Mouse (Mus musculus) midbrain, embryonic 13.5 days (tissue): Measurements from ENCODE around the gene Tlr8. TPM values are rescaled to one million over a fixed set of nuclear protein-coding genes. Genes with fewer than 3 reads are reported as not detected.

Source experiments
- ATAC-seq: fragments of 200-750 bp; cut with Nextera tagmentation; 2 replicates; pipeline ENCODE4 v1.8.0; 2017; ENCODE audit warnings: mild to moderate bottlenecking, moderate TSS enrichment, moderate library complexity
- H3K27ac ChIP-seq: fragments of 300-500 bp; sonication (generic); 2 replicates; pipeline ENCODE4 v1.5.1; 2015; ENCODE audit warnings: inconsistent platforms, mild to moderate bottlenecking, moderate library complexity
- H3K27me3 ChIP-seq: fragments of 300-500 bp; sonication (generic); 2 replicates; pipeline ENCODE4 v1.6.1; 2015; ENCODE audit warnings: mild to moderate bottlenecking, inconsistent platforms
- H3K36me3 ChIP-seq: fragments of 300-500 bp; sonication (generic); 2 replicates; pipeline ENCODE4 v1.6.1; 2015; ENCODE audit warnings: mild to moderate bottlenecking, inconsistent platforms
- H3K4me1 ChIP-seq: fragments of 300-500 bp; sonication (generic); replicated peaks from 2 replicates; pipeline ENCODE4 v1.6.1; 2015; ENCODE audit warnings: inconsistent platforms
- H3K4me2 ChIP-seq: fragments of 300-500 bp; sonication (generic); replicated peaks from 2 replicates; pipeline ENCODE4 v1.6.1; 2015; ENCODE audit warnings: moderate library complexity, mild to moderate bottlenecking, inconsistent platforms
- H3K4me3 ChIP-seq: fragments of 300-500 bp; sonication (generic); replicated peaks from 2 replicates; pipeline ENCODE4 v1.5.1; 2015; ENCODE audit warnings: mild to moderate bottlenecking, inconsistent platforms
- H3K9ac ChIP-seq: fragments of 300-500 bp; sonication (generic); replicated peaks from 2 replicates; pipeline ENCODE4 v1.6.1; 2015; ENCODE audit warnings: mild to moderate bottlenecking, inconsistent platforms
- H3K9me3 ChIP-seq: fragments of 300-500 bp; sonication (generic); 2 replicates; pipeline ENCODE4 v1.6.1; 2016; ENCODE audit warnings: mild to moderate bottlenecking, inconsistent platforms
- WGBS: fragments of 180-500 bp; shearing (Covaris S2); methylation state at CpG from one replicate; pipeline ENCODE4 v1.1.7; 2015; 5-methylcytosine and 5-hydroxymethylcytosine counted together
- polyA plus RNA-seq: library from polyadenylated mRNA; unstranded; fragments of >200 nt; fragmentation: Nextera tagmentation; extraction: Ambion mirVana; gene quantifications from 2 replicates; pipeline ENCODE4 v1.2.1, GENCODE M21; 2015

The Tlr8 gene
- polyA plus RNA-seq, 1 experiment from 2014 or later = 0.04 TPM

- Histone ChIP-seq H3K9me3 (no peaks in the 10 kb centered on the region), H3K4me2 (no peak overlapping the region), H3K36me3 (no peaks in the 10 kb centered on the region), H3K4me1 (no peaks in the 10 kb centered on the region), H3K27me3 (peaks cover 32% of the 10 kb centered on the region; the same call in 1 of the 2 replicates), H3K27ac (no peak overlapping the region), H3K9ac (no peak overlapping the region), H3K4me3 (no peak overlapping the region)
- WGBS = 79% methylated on average over 2 of the region's 2 CpGs
- ATAC-seq = no peak
Observed at GRCm38 (mm10) chrX:167195228-167195649, 68.9 kb downstream of the Tlr8 start.

Other genes with a start within 250 kb of the Tlr8 start
- 6,172 and 6,685 TPM in 2 replicates for gene Tmsb4x, start 55.0 kb downstream of the Tlr8 start, polyA plus RNA-seq
- 0.18 and 0.97 TPM in 2 replicates for gene Tlr7, start 66.2 kb upstream of the Tlr8 start, polyA plus RNA-seq
- 7.2 and 8.5 TPM in 2 replicates for gene Prps2, start 118.4 kb upstream of the Tlr8 start, polyA plus RNA-seq